Mouse (Mus musculus) midbrain, postnatal 0 days (tissue): ENCODE measurements around the gene Vac14. TPM values are rescaled to one million over a fixed set of nuclear protein-coding genes. Genes with fewer than 3 reads are reported as not detected.

Experiments
- ATAC-seq: fragments of 200-750 bp; cut with Nextera tagmentation; 2 replicates; pipeline ENCODE4 v1.8.0; 2017; ENCODE audit warnings: moderate number of reproducible peaks, mild to moderate bottlenecking, moderate TSS enrichment, moderate library complexity; ENCODE audit not compliant: low FRiP score
- DNase-seq: peaks from one replicate; pipeline ENCODE4 v3.0.0-alpha.2; 2015; ENCODE audit warnings: low spot score
- H3K27ac ChIP-seq: fragments of 300-500 bp; sonication (generic); 2 replicates; pipeline ENCODE4 v1.5.1; 2014; ENCODE audit warnings: low read depth, mild to moderate bottlenecking, low read length, mixed read lengths
- H3K27me3 ChIP-seq: fragments of 300-500 bp; sonication (generic); 2 replicates; pipeline ENCODE4 v1.6.1; 2014; ENCODE audit warnings: low read length, control low read depth, mixed read lengths; ENCODE audit not compliant: insufficient read depth
- H3K36me3 ChIP-seq: fragments of 300-500 bp; sonication (generic); 2 replicates; pipeline ENCODE4 v1.6.1; 2014; ENCODE audit warnings: low read length, control low read depth, mixed read lengths; ENCODE audit not compliant: insufficient read depth
- H3K4me1 ChIP-seq: fragments of 300-500 bp; sonication (generic); 2 replicates; pipeline ENCODE4 v1.6.1; 2014; ENCODE audit warnings: mild to moderate bottlenecking, control low read depth, antibody characterized with exemption, low read length, mixed read lengths; ENCODE audit not compliant: insufficient read depth
- H3K4me2 ChIP-seq: fragments of 300-500 bp; sonication (generic); 2 replicates; pipeline ENCODE4 v1.6.1; 2014; ENCODE audit warnings: low read depth, mild to moderate bottlenecking, low read length, mixed read lengths; ENCODE audit not compliant: poor library complexity, severe bottlenecking
- H3K4me3 ChIP-seq: fragments of 300-500 bp; sonication (generic); 2 replicates; pipeline ENCODE4 v1.5.1; 2014; ENCODE audit warnings: low read depth, mild to moderate bottlenecking, low read length, moderate library complexity
- H3K9ac ChIP-seq: fragments of 300-500 bp; sonication (generic); replicated peaks from 2 replicates; pipeline ENCODE4 v1.6.1; 2014; ENCODE audit warnings: mild to moderate bottlenecking, low read length, moderate library complexity, mixed read lengths; ENCODE audit not compliant: poor library complexity, severe bottlenecking
- H3K9me3 ChIP-seq: fragments of 300-500 bp; sonication (generic); 2 replicates; pipeline ENCODE4 v1.6.1; 2016; ENCODE audit warnings: low read length, control low read depth
- CTCF ChIP-seq: IDR thresholded peaks from 2 replicates; pipeline ENCODE4 v1.5.1; 2016; ENCODE audit warnings: antibody characterized with exemption, mild to moderate bottlenecking
- WGBS: fragments of 180-500 bp; shearing (Covaris S2); extraction: QIAGEN DNeasy Blood & Tissue Kit; methylation state at CpG from one replicate; pipeline ENCODE4 v1.1.7; 2014; 5-methylcytosine and 5-hydroxymethylcytosine counted together
- polyA plus RNA-seq: library from polyadenylated mRNA; unstranded; fragments of >200 nt; fragmentation: Nextera tagmentation; extraction: Ambion mirVana; gene quantifications from 2 replicates; pipeline ENCODE4 v1.2.1, GENCODE M21; 2015
- total RNA-seq: library from RNA; depleted of rRNA; stranded (reverse); fragments of >200 nt; gene quantifications from 2 replicates; pipeline ENCODE4 v1.2.3, GENCODE M21; 2014; rRNA removed

Vac14 gene
- total and polyA plus RNA-seq, 2 experiments from 2014 or later: 27.2 to 44.9 TPM

- Histone ChIP-seq H3K4me1 (no peaks in the 10 kb centered on the region), H3K9ac (no peak overlapping the region), H3K27ac (no peak overlapping the region), H3K27me3 (no peaks in the 10 kb centered on the region), H3K4me3 (no peak overlapping the region), H3K36me3 (no peaks in the 10 kb centered on the region), H3K4me2 (no peak overlapping the region), H3K9me3 (no peaks in the 10 kb centered on the region)
- no peak for TF ChIP-seq CTCF
- 86% methylated on average over 6 of the region's 6 CpGs for WGBS
- ATAC-seq (no peak), DNase-seq (no peak)
These were observed 148.9 kb downstream of the Vac14 start for GRCm38 (mm10) chr8:110767261-110767660.

Other genes with a start within 250 kb of the Vac14 start
- 90.5 and 101 TPM in 2 replicates for gene Mtss1l, start 102.9 kb downstream of the Vac14 start, total RNA-seq
- 35.2 and 37.7 TPM in 2 replicates for gene Mtss1l, start 102.9 kb downstream of the Vac14 start, polyA plus RNA-seq
- 5.4 and 5.8 TPM in 2 replicates for gene Il34, start 187.3 kb downstream of the Vac14 start, total RNA-seq
- gene Il34, start 187.3 kb downstream of the Vac14 start, polyA plus RNA-seq: 9.1 and 11.3 TPM in 2 replicates
- 45.8 and 50.9 TPM in 2 replicates for gene Cog4, start 228.0 kb downstream of the Vac14 start, total RNA-seq
- gene Cog4, start 228.0 kb downstream of the Vac14 start, polyA plus RNA-seq: 51.0 and 53.9 TPM in 2 replicates
- 82.9 and 93.2 TPM in 2 replicates for gene Sf3b3, start 228.2 kb downstream of the Vac14 start, total RNA-seq
- gene Sf3b3, start 228.2 kb downstream of the Vac14 start, polyA plus RNA-seq: 59.8 and 65.0 TPM in 2 replicates